Mouse (Mus musculus): Measurements from ENCODE around the gene Psmg4.

Gene Psmg4

GRCm38 (mm10) chr13:34195676-34196075 lies 32.9 kb downstream of the Psmg4 start:
- no peak for DNase-seq (ENCODE audit: low spot score in 2 of 2)

GRCm38 (mm10) chr13:34205216-34205615 lies 42.5 kb downstream of the Psmg4 start:
- DNase-seq (ENCODE audit: low spot score in 2 of 2), result no peak

GRCm38 (mm10) chr13:34207714-34208470 lies 45.1 kb downstream of the Psmg4 start:
- DNase-seq (ENCODE audit: low spot score in 2 of 2), result no peak

- DNase-seq (ENCODE audit: low spot score in 2 of 2), result no peak
These were observed 48.6 kb downstream of the Psmg4 start for GRCm38 (mm10) chr13:34211261-34211775.

- no peak for DNase-seq (ENCODE audit: low spot score in 2 of 2)
These were observed 50.0 kb downstream of the Psmg4 start for GRCm38 (mm10) chr13:34212735-34213212.

GRCm38 (mm10) chr13:34214855-34215254 lies 52.1 kb downstream of the Psmg4 start:
- DNase-seq (ENCODE audit: low spot score in 2 of 2), result no peak

GRCm38 (mm10) chr13:34218776-34219175 lies 56.0 kb downstream of the Psmg4 start:
- DNase-seq (ENCODE audit: low spot score in 2 of 2), result no peak

GRCm38 (mm10) chr13:34219728-34220127 lies 57.0 kb downstream of the Psmg4 start:
- DNase-seq (ENCODE audit: low spot score in 2 of 2), result no peak

- no peak for DNase-seq (ENCODE audit: low spot score in 2 of 2)
These were observed 60.2 kb downstream of the Psmg4 start for GRCm38 (mm10) chr13:34222985-34223384.

- DNase-seq (ENCODE audit: low spot score in 2 of 2), result no peak
These were observed 64.2 kb downstream of the Psmg4 start for GRCm38 (mm10) chr13:34226940-34227339.

Measured in spleen, postnatal 10 days (tissue).